Mouse (Mus musculus) liver, adult 2 months (tissue): ENCODE data around the gene Ptpn13.

ENCODE experiments used
- CTCF ChIP-seq: fragments of 200-500 bp; IDR thresholded peaks from 2 replicates; pipeline ENCODE4 v1.5.1; 2011; ENCODE audit warnings: low read depth, low read length, control low read depth
- POLR2A ChIP-seq: fragments of 200-500 bp; IDR thresholded peaks from 2 replicates; pipeline ENCODE4 v1.6.1; 2011; ENCODE audit warnings: low read length, control low read depth; ENCODE audit not compliant: insufficient read depth; ENCODE audit errors: extremely low read depth

- no peak for TF ChIP-seq POLR2A
- TF ChIP-seq CTCF = peak; percentile 35; the same call in 1 of the 2 replicates
These were observed 28.6 kb downstream of the Ptpn13 start for GRCm38 (mm10) chr5:103453361-103454140.
